Mouse (Mus musculus) urinary bladder, postnatal 25 days (tissue): ENCODE data around the gene Dll1.

Experiments
- DNase-seq: peaks from one replicate; pipeline ENCODE4 v3.0.0; 2022; ENCODE audit warnings: low spot score

The Dll1 gene

GRCm38 (mm10) chr17:15376494-15377181 lies at the start of gene Dll1:
Dll1 (minus strand) TSS chr17:15376872.
- DNase-seq = no peak

GRCm38 (mm10) chr17:15425931-15426330 lies 49.3 kb upstream of the Dll1 start:
- DNase-seq = no peak

GRCm38 (mm10) chr17:15423080-15423765 lies 46.6 kb upstream of the Dll1 start:
- DNase-seq = no peak

- no peak for DNase-seq
These were observed 46.0 kb upstream of the Dll1 start for GRCm38 (mm10) chr17:15422666-15423065.

- DNase-seq = no peak
These were observed 44.8 kb upstream of the Dll1 start for GRCm38 (mm10) chr17:15421446-15421845.

- DNase-seq = no peak
These were observed 43.4 kb upstream of the Dll1 start for GRCm38 (mm10) chr17:15420021-15420603.

GRCm38 (mm10) chr17:15419534-15419933 lies 42.9 kb upstream of the Dll1 start:
- no peak for DNase-seq

- no peak for DNase-seq
These were observed 40.0 kb upstream of the Dll1 start for GRCm38 (mm10) chr17:15416596-15417215.

- DNase-seq = no peak
These were observed 34.2 kb upstream of the Dll1 start for GRCm38 (mm10) chr17:15410861-15411260.

GRCm38 (mm10) chr17:15409261-15409660 lies 32.6 kb upstream of the Dll1 start:
- DNase-seq = no peak

GRCm38 (mm10) chr17:15406576-15406975 lies 29.9 kb upstream of the Dll1 start:
- DNase-seq = no peak

GRCm38 (mm10) chr17:15401716-15402115 lies 25.0 kb upstream of the Dll1 start:
- DNase-seq = no peak

GRCm38 (mm10) chr17:15395997-15396675 lies 19.5 kb upstream of the Dll1 start, which contains the start of gene Fam120b:
Fam120b (plus strand) TSS chr17:15396202.
- peak; percentile 65 for DNase-seq

GRCm38 (mm10) chr17:15389356-15389755 lies 12.7 kb upstream of the Dll1 start:
- DNase-seq = no peak

GRCm38 (mm10) chr17:15388892-15389291 lies 12.2 kb upstream of the Dll1 start:
- no peak for DNase-seq

- no peak for DNase-seq
These were observed 6.7 kb upstream of the Dll1 start for GRCm38 (mm10) chr17:15383360-15383759.

GRCm38 (mm10) chr17:15381869-15382660 lies 5.4 kb upstream of the Dll1 start:
- DNase-seq = no peak

- DNase-seq = no peak
These were observed 4.6 kb upstream of the Dll1 start for GRCm38 (mm10) chr17:15381092-15381860.

- DNase-seq = peak; percentile 42
These were observed 4.0 kb upstream of the Dll1 start for GRCm38 (mm10) chr17:15380641-15381051.

GRCm38 (mm10) chr17:15379741-15380526 lies 3.3 kb upstream of the Dll1 start:
- DNase-seq = no peak
